Mouse (Mus musculus): ENCODE results near the gene Prkra. TPM values are rescaled to one million over a fixed set of nuclear protein-coding genes. Genes with fewer than 3 reads are reported as not detected.
A peak's percentile ranks its signal among the peaks of the same experiment; 100 is the strongest.

Prkra gene
- total RNA-seq (2012; rRNA removed): 15.7 and 18.8 TPM in 2 replicates
- polyA plus RNA-seq (2012; ENCODE audit: insufficient read depth in 1 of 2, insufficient read length in 2 of 2, low read depth in 1 of 2, low replicate concordance in 2 of 2, missing spikeins in 1 of 2): 10 to 100 TPM in 1 of 2 experiments, not detected in 1; 21.5 TPM

DNA sequence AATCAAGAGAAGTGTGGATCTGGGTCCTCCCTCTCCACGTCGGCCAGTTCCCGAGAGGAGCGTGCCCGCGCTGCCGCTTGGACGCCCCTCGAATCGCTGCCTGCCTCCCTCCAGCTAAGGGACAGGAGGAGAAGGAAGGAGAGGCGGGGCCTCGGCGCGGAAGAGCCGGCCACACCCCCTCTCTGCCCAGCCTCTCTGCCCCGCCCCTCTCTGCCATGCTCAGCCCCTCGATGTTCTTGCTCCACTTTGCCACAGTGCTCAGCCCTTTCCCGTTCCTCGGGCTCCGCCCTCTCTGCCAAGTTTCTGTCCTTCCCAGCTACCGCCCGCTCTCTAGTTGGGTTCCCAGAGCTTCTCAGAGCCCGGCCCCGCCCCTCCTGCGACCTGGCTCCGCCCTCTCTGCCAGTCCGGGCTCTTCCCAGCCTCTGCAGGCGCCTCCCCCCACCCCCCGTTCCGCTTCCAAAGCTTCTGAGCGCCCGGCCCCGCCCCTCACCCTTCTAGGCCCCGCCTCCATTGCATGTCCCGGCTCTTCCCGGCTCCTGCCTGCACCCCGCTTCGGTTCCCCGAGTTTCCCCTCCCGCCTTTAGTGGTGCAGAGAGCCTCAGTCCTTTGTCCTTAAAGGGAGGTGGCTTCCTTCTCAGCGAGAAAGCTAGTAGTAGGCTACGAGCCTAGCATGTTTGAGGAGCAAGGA lies at the start of gene Prkra, which contains the start of gene Pjvk:
Prkra (minus strand) TSS at position 133 of the 688 bp plus-strand sequence.
Pjvk (plus strand) TSS at position 594 of the 688 bp plus-strand sequence.
- peak within 1 kb of the TSS; percentile 77 for H3K9ac ChIP-seq (ENCODE audit: control insufficient read depth, low read depth, low read length, poor library complexity, severe bottlenecking)
- no peaks in the 10 kb centered on the region for H3K79me2 ChIP-seq (ENCODE audit: control insufficient read depth, insufficient read depth, low read length, poor library complexity)
- H3K27me3 ChIP-seq (ENCODE audit: control insufficient read depth in 1 of 2, insufficient read depth in 2 of 2, low read length in 2 of 2): no peaks in the 10 kb centered on the region
- no peaks in the 10 kb centered on the region for H3K9me3 ChIP-seq (replicated peaks; ENCODE audit: insufficient read depth, low read length)
- H3K27ac ChIP-seq (ENCODE audit: control insufficient read depth, low read depth, low read length): peak within 1 kb of the TSS; percentile 22; the same call in 1 of the 2 replicates
- peaks cover 0 to 13% of the 10 kb centered on the region in 2 experiments; a peak in 2 of 4 replicates for H3K36me3 ChIP-seq (ENCODE audit: control insufficient read depth in 1 of 2, insufficient read depth in 2 of 2, low read length in 2 of 2)
- H3K4me3 ChIP-seq (ENCODE audit: control insufficient read depth in 1 of 2, insufficient read depth in 1 of 2, low read depth in 2 of 2, low read length in 2 of 2): peak within 1 kb of the TSS; percentile 71 to 91
- peak; percentile 96 for DNase-seq (ENCODE audit: low read depth, low spot score)
- peaks cover 5 to 9% of the 10 kb centered on the region in 2 experiments for H3K4me1 ChIP-seq (ENCODE audit: control insufficient read depth in 1 of 2, insufficient read depth in 2 of 2, low read length in 2 of 2)
- no peak for TF ChIP-seq E2F4 (IDR thresholded peaks at IDR 0.05; ENCODE audit: borderline replicate concordance, low read depth, low read length)
- peak; percentile 28; the same call in 1 of the 2 replicates for TF ChIP-seq NELFE (IDR thresholded peaks at IDR 0.05; ENCODE audit: low read depth, low read length)
- TF ChIP-seq HCFC1 (IDR thresholded peaks at IDR 0.05; ENCODE audit: low read depth, low read length): no peak
- no peak for TF ChIP-seq ZNF384 (IDR thresholded peaks at IDR 0.05; ENCODE audit: low read depth, low read length)
- no peak for TF ChIP-seq RCOR1 (IDR thresholded peaks at IDR 0.05; ENCODE audit: low read depth, low read length)
- no peak for TF ChIP-seq ZKSCAN1 (IDR thresholded peaks at IDR 0.05; ENCODE audit: low read depth, low read length)
- 0 out of 2 replicates have a peak, but pooled peaks have one; percentile 17 for TF ChIP-seq NRF1 (IDR thresholded peaks at IDR 0.05; ENCODE audit: insufficient read depth, low read depth, low read length, poor library complexity, severe bottlenecking)
- no peak; the same call in 1 of the 2 replicates for TF ChIP-seq TCF12 (IDR thresholded peaks at IDR 0.05; ENCODE audit: low read depth, low read length)
- no peak for TF ChIP-seq RAD21 (IDR thresholded peaks at IDR 0.05; ENCODE audit: low read depth, low read length)
- peak; percentile 51; the same call in 1 of the 2 replicates for TF ChIP-seq MAX (IDR thresholded peaks at IDR 0.05; ENCODE audit: low read length)
- TF ChIP-seq POLR2A (IDR thresholded peaks at IDR 0.05; ENCODE audit: control insufficient read depth in 1 of 2, insufficient read depth in 1 of 2, low read depth in 1 of 2, low read length in 2 of 2, poor library complexity in 1 of 2): peak; percentile 45 to 56; a peak in 2 of 4 replicates
- no peak for TF ChIP-seq TAL1 (IDR thresholded peaks at IDR 0.05; ENCODE audit: low read length)
- no peak for TF ChIP-seq SMC3 (IDR thresholded peaks at IDR 0.05; ENCODE audit: low read depth, low read length)
- TF ChIP-seq BHLHE40 (IDR thresholded peaks at IDR 0.05; ENCODE audit: borderline replicate concordance, low read depth, low read length): no peak
- TF ChIP-seq KAT2A (conservative IDR thresholded peaks at IDR 0.05; ENCODE audit: low read depth, low read length): no peak
- no peak for TF ChIP-seq JUND (IDR thresholded peaks at IDR 0.05; ENCODE audit: low read depth, low read length)
- peak; percentile 8; the same call in 1 of the 2 replicates for TF ChIP-seq SIN3A (IDR thresholded peaks at IDR 0.05; ENCODE audit: low read length)
- no peak for TF ChIP-seq GABPA (IDR thresholded peaks at IDR 0.05; ENCODE audit: low read depth, low read length)
- TF ChIP-seq MAZ (IDR thresholded peaks at IDR 0.05; ENCODE audit: low read depth, low read length): peak; percentile 21; the same call in 1 of the 2 replicates
- TF ChIP-seq GATA1 (IDR thresholded peaks at IDR 0.05; ENCODE audit: low read depth, low read length): no peak
- TF ChIP-seq POLR2AphosphoS2 (IDR thresholded peaks at IDR 0.05; ENCODE audit: low read length): no peak; the same call in 1 of the 2 replicates
- no peak for TF ChIP-seq CTCF (IDR thresholded peaks at IDR 0.05 in 2 of 3, conservative IDR thresholded peaks at IDR 0.05 in 1 of 3; ENCODE audit: control insufficient read depth in 1 of 3, insufficient read depth in 1 of 3, low read depth in 2 of 3, low read length in 3 of 3, poor library complexity in 1 of 3, severe bottlenecking in 1 of 3)
- no peak for TF ChIP-seq POLR2AphosphoS5 (IDR thresholded peaks at IDR 0.05; ENCODE audit: borderline replicate concordance, low read depth, low read length)
- TF ChIP-seq TBP (IDR thresholded peaks at IDR 0.05; ENCODE audit: low read depth, low read length): no peak
- no peak for TF ChIP-seq USF1 (IDR thresholded peaks at IDR 0.05; ENCODE audit: low read depth, low read length)
- TF ChIP-seq USF2 (IDR thresholded peaks at IDR 0.05; ENCODE audit: borderline replicate concordance in 1 of 2, insufficient read depth in 1 of 2, low read depth in 1 of 2, low read length in 2 of 2): no peak
- TF ChIP-seq MAFK (IDR thresholded peaks at IDR 0.05; ENCODE audit: borderline replicate concordance, low read depth, low read length): no peak
- TF ChIP-seq ELF1 (IDR thresholded peaks at IDR 0.05; ENCODE audit: low read depth, low read length): 0 out of 2 replicates have a peak, but pooled peaks have one; percentile 17
- TF ChIP-seq MYC (IDR thresholded peaks at IDR 0.05; ENCODE audit: low read depth, low read length): no peak
- no peak for TF ChIP-seq CHD1 (IDR thresholded peaks at IDR 0.05; ENCODE audit: low read depth, low read length)
- no peak for TF ChIP-seq ZC3H11A (IDR thresholded peaks at IDR 0.05; ENCODE audit: low read depth, low read length)
- no peak for TF ChIP-seq CHD2 (IDR thresholded peaks at IDR 0.05; ENCODE audit: low read length)
- no peak for TF ChIP-seq MYB (IDR thresholded peaks at IDR 0.05; ENCODE audit: low read depth, low read length)
- no peak for TF ChIP-seq ETS1 (IDR thresholded peaks at IDR 0.05; ENCODE audit: low read depth, low read length)
- no peak for TF ChIP-seq MEF2A (IDR thresholded peaks at IDR 0.05; ENCODE audit: extremely low read depth, insufficient replicate concordance, low read depth, low read length, poor library complexity, severe bottlenecking)
- TF ChIP-seq EP300 (IDR thresholded peaks at IDR 0.05; ENCODE audit: low read depth in 1 of 2, low read length in 2 of 2): no peak
